Mouse (Mus musculus) ES-E14 (cell line): Measurements from ENCODE around the gene Amigo3.

Experiments used
- CHD2 ChIP-seq: IDR thresholded peaks from 2 replicates; pipeline ENCODE4 v1.6.1; 2014; ENCODE audit warnings: mild to moderate bottlenecking, low read depth, low read length, inconsistent platforms
- HCFC1 ChIP-seq: IDR thresholded peaks from 2 replicates; pipeline ENCODE4 v1.6.1; 2012; ENCODE audit warnings: low read length, inconsistent platforms, borderline replicate concordance; ENCODE audit not compliant: insufficient read depth
- MAFK ChIP-seq: IDR thresholded peaks from 2 replicates; pipeline ENCODE4 v1.6.1; 2014; ENCODE audit warnings: mild to moderate bottlenecking, low read depth, low read length, inconsistent platforms; ENCODE audit not compliant: insufficient read depth
- ZC3H11A ChIP-seq: IDR thresholded peaks from 2 replicates; pipeline ENCODE4 v1.6.1; 2012; ENCODE audit warnings: low read depth, mild to moderate bottlenecking, inconsistent platforms, low read length, borderline replicate concordance
- ZNF384 ChIP-seq: IDR thresholded peaks from 2 replicates; pipeline ENCODE4 v1.6.1; 2012; ENCODE audit warnings: low read depth, low read length, inconsistent platforms

DNA sequence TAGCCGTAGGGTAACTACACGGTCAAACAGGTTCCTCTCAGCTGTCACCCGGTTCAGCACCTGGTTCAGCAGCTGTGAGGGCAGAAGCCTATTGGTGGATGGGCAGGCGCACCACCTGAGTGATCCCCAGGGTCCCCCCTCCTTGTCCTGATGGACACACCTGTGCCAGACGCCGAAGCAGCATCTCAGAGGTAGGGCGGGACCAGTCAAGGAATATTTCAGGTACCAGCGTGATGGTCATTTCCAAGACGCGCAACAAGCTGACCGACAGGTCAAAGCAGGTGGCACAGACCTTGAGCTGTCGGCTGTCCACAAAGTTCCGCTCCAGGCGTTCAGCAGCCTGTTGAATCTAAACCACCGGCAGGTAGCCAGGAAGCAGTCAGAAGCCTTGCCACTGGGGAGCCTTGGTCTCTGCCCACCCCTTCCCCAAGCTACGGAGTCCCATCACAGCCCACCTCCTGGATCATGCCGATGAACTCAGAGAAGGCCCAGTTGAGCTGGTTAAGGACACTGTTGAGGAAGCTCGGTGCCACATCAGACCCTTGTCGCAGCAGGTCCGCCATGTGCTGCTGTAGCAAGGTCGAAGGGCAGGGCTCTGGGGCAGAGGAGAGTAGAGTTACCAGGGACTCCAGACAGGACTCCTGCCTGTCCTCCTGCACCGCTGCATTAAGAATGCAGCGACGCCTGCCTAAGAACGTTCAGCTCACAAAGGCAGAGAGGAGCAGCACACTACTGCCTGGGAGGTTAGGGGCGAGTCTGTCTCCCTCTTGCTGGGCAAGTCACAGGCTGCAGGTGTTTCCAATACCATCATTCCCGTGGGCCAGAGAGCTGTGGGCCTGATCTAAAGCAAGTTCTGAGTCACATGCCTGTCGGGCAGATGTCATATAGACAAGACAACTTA is 3.7 kb downstream of the Amigo3 start:
- no peak for TF ChIP-seq MAFK
- TF ChIP-seq CHD2, result no peak
- TF ChIP-seq ZC3H11A, result no peak
- TF ChIP-seq ZNF384, result no peak
- TF ChIP-seq HCFC1, result no peak
